Mouse (Mus musculus): ENCODE measurements around the gene Mif4gd. TPM values are rescaled to one million over a fixed set of nuclear protein-coding genes. Genes with fewer than 3 reads are reported as not detected.

Mif4gd gene
- polyA plus RNA-seq, 1 experiment, result 86.9 TPM

GRCm38 (mm10) chr11:115599722-115600121, 13.0 kb downstream of the Mif4gd start:
- DNase-seq, result no peak

GRCm38 (mm10) chr11:115598309-115598708, 14.5 kb downstream of the Mif4gd start:
- peaks cover 15% of the 10 kb centered on the region; the same call in 1 of the 2 replicates for H3K4me1 ChIP-seq (ENCODE audit: control insufficient read depth, insufficient read depth, low read length)
- no peak overlapping the region for H3K27ac ChIP-seq (ENCODE audit: insufficient read depth, low read length)
- no peak overlapping the region for H3K4me3 ChIP-seq (replicated peaks; ENCODE audit: insufficient read depth, low read depth, low read length)
- H3K27me3 ChIP-seq (ENCODE audit: control insufficient read depth, insufficient read depth, low read length), result no peaks in the 10 kb centered on the region
- 91% methylated on average over 4 of the region's 4 CpGs for WGBS
- DNase-seq, result no peak
- no peak for TF ChIP-seq POLR2A (IDR thresholded peaks at IDR 0.05; ENCODE audit: borderline replicate concordance, insufficient read depth, low read length)
- no peak for TF ChIP-seq CTCF (IDR thresholded peaks at IDR 0.05; ENCODE audit: borderline replicate concordance, insufficient read depth, low read depth, low read length)

More at GRCm38 (mm10) chr11:115599722-115600121, 13.0 kb downstream of the Mif4gd start:
- peaks cover 15% of the 10 kb centered on the region; the same call in 1 of the 2 replicates for H3K4me1 ChIP-seq (ENCODE audit: control insufficient read depth, insufficient read depth, low read length)
- no peak overlapping the region; the same call in 1 of the 2 replicates for H3K27ac ChIP-seq (ENCODE audit: insufficient read depth, low read length)
- H3K4me3 ChIP-seq (replicated peaks; ENCODE audit: insufficient read depth, low read depth, low read length), result no peak overlapping the region
- WGBS, result 63% methylated on average over 7 of the region's 7 CpGs
- H3K27me3 ChIP-seq (ENCODE audit: control insufficient read depth, insufficient read depth, low read length), result no peaks in the 10 kb centered on the region
- TF ChIP-seq POLR2A (IDR thresholded peaks at IDR 0.05; ENCODE audit: borderline replicate concordance, insufficient read depth, low read length), result no peak
- TF ChIP-seq CTCF (IDR thresholded peaks at IDR 0.05; ENCODE audit: borderline replicate concordance, insufficient read depth, low read depth, low read length), result no peak

DNA sequence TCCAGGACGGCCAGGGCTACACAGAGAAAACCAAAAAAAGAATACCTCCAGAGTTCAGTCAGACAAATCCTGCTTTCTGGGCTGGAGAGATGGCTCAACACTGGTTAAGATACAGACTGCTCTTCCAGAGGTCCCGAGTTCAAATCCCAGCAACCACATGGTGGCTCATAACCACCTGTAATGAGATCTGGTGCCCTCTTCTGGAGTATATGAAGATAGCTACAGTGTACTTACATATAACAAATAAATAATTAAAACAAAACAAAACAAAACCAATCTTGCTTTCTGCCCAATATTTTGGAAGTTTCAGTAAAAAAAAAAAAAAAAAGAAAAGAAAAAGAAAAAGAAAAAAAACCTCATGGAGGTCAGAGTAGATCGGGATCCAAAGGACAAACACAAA, 17.6 kb downstream of the Mif4gd start:
- Histone ChIP-seq H3K4me1 (ENCODE audit: control insufficient read depth, insufficient read depth, low read length) (0 out of 2 replicates have a peak, but pooled peaks cover 4% of the 10 kb centered on the region), H3K27me3 (ENCODE audit: control insufficient read depth, insufficient read depth, low read length) (no peaks in the 10 kb centered on the region), H3K27ac (ENCODE audit: insufficient read depth, low read length) (no peak overlapping the region), H3K4me3 (replicated peaks; ENCODE audit: insufficient read depth, low read depth, low read length) (no peak overlapping the region)
- 95% methylated on average over 3 of the region's 3 CpGs for WGBS
- TF ChIP-seq POLR2A (IDR thresholded peaks at IDR 0.05; ENCODE audit: borderline replicate concordance, insufficient read depth, low read length), result no peak
- no peak for TF ChIP-seq CTCF (IDR thresholded peaks at IDR 0.05; ENCODE audit: borderline replicate concordance, insufficient read depth, low read depth, low read length)
- DNase-seq, result no peak

DNA sequence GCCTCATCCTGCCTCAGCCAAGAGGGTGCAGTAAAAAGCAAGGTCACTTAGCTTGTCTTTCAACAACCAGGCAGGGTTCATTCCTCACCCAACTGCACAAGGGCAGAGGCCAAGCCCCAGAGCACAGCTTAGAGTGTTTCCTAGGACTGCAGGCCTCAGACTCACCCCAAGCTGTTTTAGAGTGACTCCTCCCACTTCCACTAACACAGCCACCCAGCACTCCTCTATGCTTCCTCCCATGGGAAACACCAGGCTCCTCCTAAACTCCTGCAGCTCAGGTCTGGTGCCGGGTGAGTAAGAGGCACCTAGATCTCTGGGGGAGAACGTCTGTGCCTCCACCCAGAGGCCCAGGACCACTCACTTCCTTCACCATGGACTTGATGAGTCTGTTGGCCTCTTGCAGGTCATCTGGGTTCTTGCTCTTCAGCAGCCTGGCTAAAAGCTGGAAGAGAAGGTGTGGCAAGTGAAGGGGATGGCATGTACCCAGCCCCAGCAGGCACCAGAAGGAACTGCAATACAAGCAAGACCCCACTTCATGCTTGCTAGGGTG, 22.2 kb downstream of the Mif4gd start:
- DNase-seq, result no peak
- Histone ChIP-seq H3K27me3 (ENCODE audit: control insufficient read depth, insufficient read depth, low read length) (no peaks in the 10 kb centered on the region), H3K4me1 (ENCODE audit: control insufficient read depth, insufficient read depth, low read length) (no peaks in the 10 kb centered on the region), H3K27ac (ENCODE audit: insufficient read depth, low read length) (no peak overlapping the region), H3K4me3 (replicated peaks; ENCODE audit: insufficient read depth, low read depth, low read length) (no peak overlapping the region)
- TF ChIP-seq CTCF (IDR thresholded peaks at IDR 0.05; ENCODE audit: borderline replicate concordance, insufficient read depth, low read depth, low read length) (no peak), POLR2A (IDR thresholded peaks at IDR 0.05; ENCODE audit: borderline replicate concordance, insufficient read depth, low read length) (no peak)
- 87% methylated on average over 2 of the region's 2 CpGs for WGBS

GRCm38 (mm10) chr11:115587984-115588383, 24.8 kb downstream of the Mif4gd start:
- H3K27ac ChIP-seq (ENCODE audit: insufficient read depth, low read length), result no peak overlapping the region
- no peak overlapping the region for H3K4me3 ChIP-seq (replicated peaks; ENCODE audit: insufficient read depth, low read depth, low read length)
- no peaks in the 10 kb centered on the region for H3K4me1 ChIP-seq (ENCODE audit: control insufficient read depth, insufficient read depth, low read length)
- H3K27me3 ChIP-seq (ENCODE audit: control insufficient read depth, insufficient read depth, low read length), result no peaks in the 10 kb centered on the region
- no peak for DNase-seq
- TF ChIP-seq CTCF (IDR thresholded peaks at IDR 0.05; ENCODE audit: borderline replicate concordance, insufficient read depth, low read depth, low read length), result no peak
- no peak for TF ChIP-seq POLR2A (IDR thresholded peaks at IDR 0.05; ENCODE audit: borderline replicate concordance, insufficient read depth, low read length)
- WGBS, result 56% methylated on average over 9 of the region's 9 CpGs

DNA sequence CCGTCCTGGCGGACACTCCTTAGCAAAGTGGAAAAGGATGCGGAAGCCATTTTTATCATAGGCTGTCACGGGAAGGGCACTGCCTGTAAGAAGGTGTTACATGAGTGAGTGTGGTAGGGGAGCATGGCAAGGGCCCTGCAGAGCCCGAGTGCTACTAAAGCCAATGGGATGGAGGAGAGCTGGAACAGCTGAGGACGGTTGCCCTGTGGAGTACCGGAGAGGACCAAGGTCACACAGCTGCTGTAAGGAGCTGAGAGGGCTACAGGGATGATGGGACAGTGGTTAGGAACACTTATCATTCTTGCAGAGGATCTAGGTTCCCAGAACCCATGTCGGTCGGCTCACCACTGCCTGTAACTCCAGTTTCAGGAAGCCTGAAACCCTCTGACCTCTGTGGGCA, 26.4 kb downstream of the Mif4gd start:
- H3K27me3 ChIP-seq (ENCODE audit: control insufficient read depth, insufficient read depth, low read length), result no peaks in the 10 kb centered on the region
- TF ChIP-seq CTCF (IDR thresholded peaks at IDR 0.05; ENCODE audit: borderline replicate concordance, insufficient read depth, low read depth, low read length), result no peak
- TF ChIP-seq POLR2A (IDR thresholded peaks at IDR 0.05; ENCODE audit: borderline replicate concordance, insufficient read depth, low read length), result no peak
- H3K4me3 ChIP-seq (replicated peaks; ENCODE audit: insufficient read depth, low read depth, low read length), result no peak overlapping the region
- H3K4me1 ChIP-seq (ENCODE audit: control insufficient read depth, insufficient read depth, low read length), result no peaks in the 10 kb centered on the region
- no peak overlapping the region for H3K27ac ChIP-seq (ENCODE audit: insufficient read depth, low read length)
- WGBS, result 91% methylated on average over 9 of the region's 9 CpGs
- DNase-seq, result no peak

GRCm38 (mm10) chr11:115585573-115586100, 27.1 kb downstream of the Mif4gd start:
- 83% methylated on average over 7 of the region's 7 CpGs for whole genome bisulfite sequencing
- no peak for DNase-seq

GRCm38 (mm10) chr11:115584376-115585073, 28.2 kb downstream of the Mif4gd start:
- H3K4me1 ChIP-seq (ENCODE audit: control insufficient read depth, insufficient read depth, low read length), result no peaks in the 10 kb centered on the region
- no peak for DNase-seq
- H3K4me3 ChIP-seq (replicated peaks; ENCODE audit: insufficient read depth, low read depth, low read length), result no peak overlapping the region
- H3K27me3 ChIP-seq (ENCODE audit: control insufficient read depth, insufficient read depth, low read length), result no peaks in the 10 kb centered on the region
- H3K27ac ChIP-seq (ENCODE audit: insufficient read depth, low read length), result no peak overlapping the region
- TF ChIP-seq POLR2A (IDR thresholded peaks at IDR 0.05; ENCODE audit: borderline replicate concordance, insufficient read depth, low read length), result no peak
- no peak for TF ChIP-seq CTCF (IDR thresholded peaks at IDR 0.05; ENCODE audit: borderline replicate concordance, insufficient read depth, low read depth, low read length)
- 81% methylated on average over 10 of the region's 10 CpGs for WGBS

More at GRCm38 (mm10) chr11:115585573-115586100, 27.1 kb downstream of the Mif4gd start:
- Histone ChIP-seq H3K4me3 (replicated peaks; ENCODE audit: insufficient read depth, low read depth, low read length) (no peak overlapping the region), H3K4me1 (ENCODE audit: control insufficient read depth, insufficient read depth, low read length) (no peaks in the 10 kb centered on the region), H3K27me3 (ENCODE audit: control insufficient read depth, insufficient read depth, low read length) (no peaks in the 10 kb centered on the region), H3K27ac (ENCODE audit: insufficient read depth, low read length) (no peak overlapping the region)
- TF ChIP-seq CTCF (IDR thresholded peaks at IDR 0.05; ENCODE audit: borderline replicate concordance, insufficient read depth, low read depth, low read length) (no peak), POLR2A (IDR thresholded peaks at IDR 0.05; ENCODE audit: borderline replicate concordance, insufficient read depth, low read length) (no peak)
